Mouse (Mus musculus): ENCODE measurements around the gene Lrrc66.
"Not testable (repeated sequence)": the region's sequence is repeated elsewhere in the genome, so short reads cannot be mapped to it uniquely, and the experiment has no call there.

The Lrrc66 gene

DNA sequence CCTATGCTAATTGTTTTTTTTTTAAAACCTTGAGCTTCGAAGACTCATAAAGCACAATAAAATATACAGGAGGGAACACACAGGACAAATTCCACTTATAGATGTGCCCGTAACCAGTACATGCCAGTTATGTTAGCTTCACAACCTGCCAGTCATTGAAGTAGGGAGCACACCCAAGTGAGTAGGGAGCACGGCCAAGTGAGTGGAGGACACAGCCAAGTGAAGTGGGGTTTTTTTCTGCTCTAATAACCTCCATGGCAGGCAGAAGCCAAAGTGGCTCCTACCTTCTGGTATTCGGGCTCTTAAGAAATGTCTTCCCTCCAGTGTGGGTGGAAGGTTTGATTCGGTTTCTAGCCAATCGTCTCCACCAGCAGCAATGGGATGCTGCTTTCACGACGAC lies 19.0 kb downstream of the Lrrc66 start:
- DNase-seq (ENCODE audit: low spot score in 2 of 2) = no peak

- DNase-seq (ENCODE audit: low spot score in 2 of 2) = no peak
These were observed 21.3 kb downstream of the Lrrc66 start for GRCm38 (mm10) chr5:73611071-73611470.

GRCm38 (mm10) chr5:73604964-73605363 lies 27.4 kb downstream of the Lrrc66 start:
- no peak for DNase-seq (ENCODE audit: low spot score in 2 of 2)

DNA sequence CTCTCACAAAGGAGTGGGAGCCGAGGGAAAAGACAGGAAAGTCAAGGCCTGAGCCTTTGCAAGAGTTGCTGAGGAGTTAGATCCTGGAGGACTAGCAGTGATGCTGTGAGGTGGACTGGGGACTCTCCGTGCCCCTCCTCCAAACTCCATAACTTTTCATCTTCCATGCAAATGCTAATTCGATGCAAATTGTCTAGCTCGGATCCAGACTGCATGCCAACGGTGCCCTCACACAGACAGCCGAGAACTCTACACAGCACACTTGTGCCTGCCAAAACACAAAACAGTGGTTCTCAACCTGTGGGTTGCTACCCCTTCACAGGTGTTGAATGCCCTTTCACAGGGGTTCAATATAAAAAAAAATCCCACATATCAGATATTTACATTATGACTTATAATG lies 27.8 kb downstream of the Lrrc66 start:
- DNase-seq (ENCODE audit: low spot score in 2 of 2) = no peak

- DNase-seq (ENCODE audit: low spot score in 2 of 2) = no peak
These were observed 29.5 kb downstream of the Lrrc66 start for GRCm38 (mm10) chr5:73602865-73603264.

- no peak for DNase-seq (ENCODE audit: low spot score in 2 of 2)
These were observed 31.0 kb downstream of the Lrrc66 start for GRCm38 (mm10) chr5:73601361-73601763.

DNA sequence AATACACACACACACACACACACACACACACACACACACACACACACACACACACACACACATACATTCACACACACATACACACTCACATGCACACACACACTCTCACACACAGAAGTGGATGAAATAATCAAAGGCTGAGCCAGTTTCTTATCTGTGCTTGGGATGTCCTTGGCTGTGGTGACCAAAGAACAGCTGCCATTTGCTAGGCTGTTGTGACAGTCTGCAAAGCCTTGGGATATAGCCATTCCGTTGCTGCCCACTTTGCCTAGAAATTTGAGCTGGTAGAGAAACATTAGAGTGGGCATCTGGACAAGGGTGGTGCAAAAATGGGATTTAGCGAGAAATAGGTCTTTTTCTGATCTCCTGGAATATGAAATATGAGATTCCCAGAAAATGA lies 32.3 kb downstream of the Lrrc66 start:
- DNase-seq (ENCODE audit: low spot score in 2 of 2) = no peak

DNA sequence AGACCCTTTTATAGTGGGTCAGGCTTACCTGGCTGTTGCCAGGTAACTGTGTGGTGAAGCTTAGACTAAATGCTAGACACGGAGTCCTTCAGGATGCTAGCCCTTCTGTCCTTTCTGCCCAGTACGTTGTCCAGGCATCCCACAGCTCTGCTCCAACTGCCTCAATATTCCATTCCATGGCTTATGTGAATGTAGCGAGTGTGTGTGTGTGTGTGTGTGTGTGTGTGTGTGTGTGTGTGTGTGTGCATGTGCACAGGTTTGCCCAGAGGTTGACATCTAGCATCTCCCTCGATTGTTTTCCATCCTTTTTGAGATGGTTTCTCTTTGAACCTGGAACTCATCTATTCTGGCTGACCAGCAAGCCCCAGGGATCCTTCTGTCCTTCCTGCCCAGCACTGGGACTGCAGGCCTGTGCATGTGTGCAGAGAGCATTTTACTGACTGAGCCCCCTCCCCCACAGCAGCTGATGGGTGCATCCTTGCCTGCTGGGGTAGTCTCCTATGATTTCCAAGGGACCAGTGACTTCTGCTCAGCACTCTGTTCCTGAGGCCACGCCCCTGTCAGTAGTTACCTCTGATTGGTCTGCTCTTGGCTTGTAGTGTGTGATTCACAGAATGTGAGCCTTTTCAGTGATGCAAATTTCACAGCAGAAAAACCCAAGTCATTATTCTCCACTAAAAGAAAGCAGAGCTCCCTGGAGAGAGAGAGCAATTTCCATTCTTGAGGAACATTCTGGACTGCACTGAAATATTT lies 33.2 kb downstream of the Lrrc66 start:
- DNase-seq (ENCODE audit: low spot score in 2 of 2) = no peak

GRCm38 (mm10) chr5:73587119-73587518 lies 45.2 kb downstream of the Lrrc66 start:
- no peak for DNase-seq (ENCODE audit: low spot score in 2 of 2)

- DNase-seq (ENCODE audit: low spot score in 2 of 2) = no peak
These were observed 45.7 kb downstream of the Lrrc66 start for GRCm38 (mm10) chr5:73586597-73586996.

- no peak for DNase-seq (ENCODE audit: low spot score in 2 of 2)
These were observed 46.9 kb downstream of the Lrrc66 start for GRCm38 (mm10) chr5:73585212-73586115.

DNA sequence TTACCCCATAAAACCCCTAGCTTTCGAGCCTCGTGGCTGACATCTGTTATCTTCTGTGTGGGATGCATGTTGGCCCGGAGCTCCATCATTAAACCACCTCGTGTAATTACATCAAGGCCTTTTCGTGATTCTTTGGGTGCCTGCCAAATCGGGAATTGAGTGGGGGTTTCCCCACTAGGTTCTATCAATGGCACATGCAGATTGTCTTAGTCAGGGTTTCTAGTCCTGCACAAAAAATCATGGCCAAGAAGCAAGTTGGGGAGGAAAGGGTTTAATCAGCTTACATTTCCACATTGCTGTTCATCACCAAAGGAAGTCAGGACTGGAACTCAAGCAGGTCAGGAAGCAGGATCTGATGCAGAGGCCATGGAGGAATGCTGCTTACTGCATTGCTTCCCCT lies 48.3 kb downstream of the Lrrc66 start:
- not testable (repeated sequence) for DNase-seq (ENCODE audit: low spot score in 2 of 2)

DNA sequence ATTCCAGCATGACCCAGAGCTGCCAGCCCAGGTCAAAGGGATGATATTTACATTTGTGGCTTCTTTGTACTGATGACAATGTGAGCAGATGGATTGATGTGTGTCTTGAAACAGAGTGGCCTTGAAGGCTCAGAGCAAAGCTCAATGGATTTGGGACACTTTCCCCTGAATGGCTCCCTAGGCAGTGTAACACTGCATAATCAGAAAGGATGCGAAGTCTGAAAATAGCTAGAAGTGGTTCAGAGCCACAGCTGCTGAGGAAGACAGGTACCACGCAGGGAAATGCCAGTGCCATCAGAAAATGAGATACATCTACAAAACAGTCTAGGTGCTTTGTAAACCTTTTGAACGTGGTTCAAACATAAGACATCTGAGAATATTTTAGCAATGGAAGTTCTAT lies 54.2 kb downstream of the Lrrc66 start:
- no peak for DNase-seq (ENCODE audit: low spot score in 2 of 2)

DNA sequence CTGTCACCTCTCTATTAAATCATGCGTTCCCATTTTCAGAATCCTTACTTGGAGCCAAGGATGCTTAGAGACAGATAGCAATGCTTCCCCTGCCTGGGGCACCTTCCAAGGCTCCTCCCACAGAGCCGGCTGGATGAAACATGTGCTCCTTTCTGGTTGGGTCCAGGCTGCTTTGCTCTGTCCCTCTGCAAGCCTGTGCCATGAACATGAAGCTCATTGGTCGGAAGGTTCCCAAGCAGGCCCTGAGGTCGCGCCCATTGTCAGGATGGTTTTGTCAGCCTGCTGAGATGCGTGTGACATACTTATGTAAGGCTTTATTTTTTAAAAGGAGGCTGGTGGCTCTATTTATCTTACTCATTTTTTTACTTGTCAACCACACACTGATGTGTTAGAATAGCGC lies 55.6 kb downstream of the Lrrc66 start:
- DNase-seq (ENCODE audit: low spot score in 2 of 2) = peak; percentile 25 to 45

GRCm38 (mm10) chr5:73574616-73575015 lies 57.7 kb downstream of the Lrrc66 start:
- DNase-seq (ENCODE audit: low spot score in 2 of 2) = no peak

DNA sequence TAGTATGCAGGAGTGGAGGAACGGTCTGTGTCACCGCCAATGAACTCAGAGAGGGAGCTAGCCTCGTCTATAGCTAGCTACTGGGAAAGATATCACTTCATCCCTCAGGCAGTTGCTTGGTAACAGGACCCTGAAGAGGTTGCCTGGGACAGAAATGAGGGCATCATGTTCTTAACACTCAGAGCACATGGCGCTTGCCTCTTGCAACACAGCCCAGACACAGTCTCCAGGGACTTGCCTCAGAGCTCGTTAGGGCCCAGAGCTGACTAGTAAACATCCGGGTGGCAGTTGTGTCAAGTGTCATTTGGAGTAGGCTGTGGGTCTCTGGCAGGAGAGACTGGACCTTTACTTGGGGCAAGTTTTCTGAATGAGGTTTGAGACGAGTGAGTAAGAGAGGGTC lies 58.5 kb downstream of the Lrrc66 start:
- no peak for DNase-seq (ENCODE audit: low spot score in 2 of 2)

DNA sequence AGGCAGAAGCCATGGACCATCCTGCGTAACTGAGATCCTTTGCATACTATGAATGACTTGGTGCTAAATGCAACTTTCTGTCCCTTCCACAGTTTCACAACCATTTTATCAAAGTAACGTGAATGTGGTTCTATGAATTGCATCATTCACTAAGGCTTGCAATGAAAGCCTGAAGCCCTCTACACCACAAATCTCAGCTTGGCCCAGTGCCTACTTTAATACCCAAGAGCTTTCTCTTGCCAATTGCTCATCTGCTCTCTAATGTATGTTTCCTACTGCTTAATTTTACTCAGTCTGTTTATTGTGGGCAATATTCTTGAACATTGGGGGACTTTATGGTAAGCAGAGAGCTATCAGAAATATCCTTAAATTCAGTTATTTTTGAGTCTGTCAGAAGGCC lies 59.5 kb downstream of the Lrrc66 start:
- no peak for DNase-seq (ENCODE audit: low spot score in 2 of 2)

DNA sequence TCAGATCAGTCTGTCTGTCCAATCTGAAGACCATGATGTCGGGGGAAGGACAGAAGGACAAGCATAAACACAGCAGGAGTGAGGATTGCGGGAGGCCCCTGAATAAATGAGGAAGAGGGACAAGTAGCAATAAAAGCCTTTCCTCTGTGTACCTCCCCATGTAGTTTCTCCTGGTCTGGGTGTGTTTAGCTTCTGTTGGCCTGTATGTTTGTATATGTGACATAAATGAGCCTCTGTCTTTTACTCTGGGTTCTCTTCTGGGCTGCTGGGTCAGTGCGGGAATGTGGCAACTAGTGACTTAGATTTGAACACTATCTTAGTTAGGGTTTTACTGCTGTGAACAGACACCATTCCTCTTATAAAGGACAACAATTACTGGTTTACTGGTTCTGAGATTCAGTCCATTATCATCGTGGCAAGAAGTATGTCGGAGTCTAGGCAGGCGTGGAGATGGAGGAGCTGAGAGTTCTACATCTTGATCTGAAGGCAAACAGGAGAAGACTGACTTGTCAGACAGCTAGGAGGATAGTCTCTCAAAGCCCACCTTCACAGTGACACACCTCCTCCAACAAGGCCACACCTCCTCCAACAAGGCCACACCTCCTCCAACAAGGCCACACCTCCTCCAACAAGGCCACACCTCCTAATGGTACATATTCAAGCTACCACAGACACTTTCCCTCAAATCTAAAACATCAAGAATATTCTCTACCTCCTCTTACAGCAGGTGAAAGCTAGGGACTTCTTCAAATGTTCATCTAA lies 60.8 kb downstream of the Lrrc66 start:
- no peak for DNase-seq (ENCODE audit: low spot score in 2 of 2)

GRCm38 (mm10) chr5:73569181-73569580 lies 63.1 kb downstream of the Lrrc66 start:
- no peak for DNase-seq (ENCODE audit: low spot score in 2 of 2)

- no peak for DNase-seq (ENCODE audit: low spot score in 2 of 2)
These were observed 65.4 kb downstream of the Lrrc66 start for GRCm38 (mm10) chr5:73566892-73567291.

GRCm38 (mm10) chr5:73566119-73566518 lies 66.2 kb downstream of the Lrrc66 start:
- DNase-seq (ENCODE audit: low spot score in 2 of 2) = no peak

DNA sequence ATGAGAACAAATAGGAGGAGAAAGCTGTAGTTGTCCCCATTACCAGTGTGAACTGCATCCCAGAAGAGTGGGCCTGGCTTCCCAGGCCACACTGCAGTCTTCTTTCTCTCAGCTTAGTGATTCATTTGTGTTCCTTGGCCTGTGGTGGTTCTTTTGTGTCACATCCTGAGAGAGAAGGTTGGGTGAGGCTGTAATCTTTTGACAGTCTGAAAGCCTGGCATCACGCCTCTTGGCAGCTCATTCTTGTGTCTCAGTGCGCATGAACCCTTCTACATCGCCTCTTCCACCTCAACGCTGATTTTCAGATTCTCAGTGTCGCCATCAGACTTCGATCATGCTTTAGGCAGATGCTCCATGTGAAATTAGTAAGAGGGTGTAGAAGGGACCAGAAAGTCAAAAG lies 68.3 kb downstream of the Lrrc66 start:
- no peak for DNase-seq (ENCODE audit: low spot score in 2 of 2)

All from frontal cortex, postnatal 10 days (tissue).